Mouse (Mus musculus) hindbrain, embryonic 13.5 days (tissue): ENCODE data around the gene Prkaa1. TPM values are rescaled to one million over a fixed set of nuclear protein-coding genes. Genes with fewer than 3 reads are reported as not detected.
A peak's percentile ranks its signal among the peaks of the same experiment; 100 is the strongest.
"Not testable (repeated sequence)": the region's sequence is repeated elsewhere in the genome, so short reads cannot be mapped to it uniquely, and the experiment has no call there.

Experiments used
- ATAC-seq: fragments of 200-750 bp; cut with Nextera tagmentation; 2 replicates; pipeline ENCODE4 v1.8.0; 2017; ENCODE audit warnings: moderate TSS enrichment; ENCODE audit not compliant: low FRiP score
- H3K27ac ChIP-seq: fragments of 300-500 bp; sonication (generic); 2 replicates; pipeline ENCODE4 v1.5.1; 2015; ENCODE audit warnings: inconsistent platforms, mild to moderate bottlenecking, moderate library complexity
- H3K27me3 ChIP-seq: fragments of 300-500 bp; sonication (generic); 2 replicates; pipeline ENCODE4 v1.6.1; 2015; ENCODE audit warnings: mild to moderate bottlenecking, inconsistent platforms
- H3K36me3 ChIP-seq: fragments of 300-500 bp; sonication (generic); 2 replicates; pipeline ENCODE4 v1.6.1; 2015; ENCODE audit warnings: mild to moderate bottlenecking, inconsistent platforms
- H3K4me1 ChIP-seq: fragments of 300-500 bp; sonication (generic); replicated peaks from 2 replicates; pipeline ENCODE4 v1.6.1; 2015; ENCODE audit warnings: inconsistent platforms
- H3K4me2 ChIP-seq: fragments of 300-500 bp; sonication (generic); 2 replicates; pipeline ENCODE4 v1.6.1; 2015; ENCODE audit warnings: inconsistent platforms, mild to moderate bottlenecking, moderate library complexity
- H3K4me3 ChIP-seq: fragments of 300-500 bp; sonication (generic); 2 replicates; pipeline ENCODE4 v1.5.1; 2015; ENCODE audit warnings: mild to moderate bottlenecking, inconsistent platforms
- H3K9ac ChIP-seq: fragments of 300-500 bp; sonication (generic); 2 replicates; pipeline ENCODE4 v1.6.1; 2015; ENCODE audit warnings: mild to moderate bottlenecking, inconsistent platforms
- H3K9me3 ChIP-seq: fragments of 300-500 bp; sonication (generic); 2 replicates; pipeline ENCODE4 v1.6.1; 2016; ENCODE audit warnings: inconsistent platforms
- WGBS: fragments of 180-500 bp; shearing (Covaris S2); methylation state at CpG from one replicate; pipeline ENCODE4 v1.1.7; 2015; 5-methylcytosine and 5-hydroxymethylcytosine counted together
- polyA plus RNA-seq: library from polyadenylated mRNA; unstranded; fragments of >200 nt; fragmentation: Nextera tagmentation; extraction: Ambion mirVana; gene quantifications from 2 replicates; pipeline ENCODE4 v1.2.1, GENCODE M21; 2015

The Prkaa1 gene
- polyA plus RNA-seq, 1 experiment from 2014 or later, result 14.3 TPM

- Histone ChIP-seq H3K9ac (peak overlapping the region; percentile 97), H3K9me3 (no peaks in the 10 kb centered on the region), H3K36me3 (peaks cover 46% of the 10 kb centered on the region), H3K27ac (peak overlapping the region; percentile 92), H3K27me3 (no peaks in the 10 kb centered on the region), H3K4me1 (peaks cover 24% of the 10 kb centered on the region), H3K4me2 (peak overlapping the region; percentile 88), H3K4me3 (peak overlapping the region; percentile 99)
- 4% methylated on average over 22 of the region's 22 CpGs for WGBS
- ATAC-seq, result no peak
Measured at GRCm38 (mm10) chr15:5117031-5117601, 26.5 kb upstream of the Prkaa1 start.

- Histone ChIP-seq H3K27ac (no peak overlapping the region), H3K4me2 (no peak overlapping the region), H3K4me1 (peaks cover 24% of the 10 kb centered on the region), H3K9ac (no peak overlapping the region), H3K36me3 (peaks cover 59% of the 10 kb centered on the region), H3K27me3 (no peaks in the 10 kb centered on the region), H3K9me3 (no peaks in the 10 kb centered on the region), H3K4me3 (no peak overlapping the region)
- WGBS, result 93% methylated on average over 9 of the region's 9 CpGs
- no peak for ATAC-seq
Measured at GRCm38 (mm10) chr15:5118626-5119025, 25.0 kb upstream of the Prkaa1 start.

- peaks cover 61% of the 10 kb centered on the region for H3K36me3 ChIP-seq
Measured at GRCm38 (mm10) chr15:5119192-5119591, 24.5 kb upstream of the Prkaa1 start.

GRCm38 (mm10) chr15:5119707-5120106, 24.0 kb upstream of the Prkaa1 start:
- Histone ChIP-seq H3K9me3 (no peaks in the 10 kb centered on the region), H3K4me2 (no peak overlapping the region), H3K4me1 (peaks cover 22% of the 10 kb centered on the region), H3K4me3 (no peak overlapping the region), H3K27me3 (no peaks in the 10 kb centered on the region), H3K27ac (no peak overlapping the region), H3K9ac (no peak overlapping the region), H3K36me3 (peaks cover 66% of the 10 kb centered on the region)
- ATAC-seq, result no peak
- WGBS, result 99% methylated on average over 2 of the region's 2 CpGs

More at GRCm38 (mm10) chr15:5119192-5119591, 24.5 kb upstream of the Prkaa1 start:
- ATAC-seq, result no peak
- Histone ChIP-seq H3K27me3 (no peaks in the 10 kb centered on the region), H3K4me3 (no peak overlapping the region), H3K4me2 (no peak overlapping the region), H3K27ac (no peak overlapping the region), H3K9ac (no peak overlapping the region), H3K9me3 (no peaks in the 10 kb centered on the region), H3K4me1 (peaks cover 24% of the 10 kb centered on the region)
- 96% methylated on average over 2 of the region's 2 CpGs for whole genome bisulfite sequencing

GRCm38 (mm10) chr15:5121535-5122313, 21.9 kb upstream of the Prkaa1 start:
- H3K36me3 ChIP-seq, result peaks cover 72% of the 10 kb centered on the region
- ATAC-seq, result no peak
- 89% methylated on average over 12 of the region's 12 CpGs for WGBS
- no peaks in the 10 kb centered on the region for H3K27me3 ChIP-seq
- peaks cover 14% of the 10 kb centered on the region for H3K4me1 ChIP-seq
- H3K9me3 ChIP-seq, result no peaks in the 10 kb centered on the region
- H3K27ac ChIP-seq, result no peak overlapping the region
- H3K4me3 ChIP-seq, result no peak overlapping the region
- no peak overlapping the region for H3K4me2 ChIP-seq
- H3K9ac ChIP-seq, result no peak overlapping the region

- H3K4me1 ChIP-seq, result no peaks in the 10 kb centered on the region
Measured at GRCm38 (mm10) chr15:5126456-5126855, 17.2 kb upstream of the Prkaa1 start.

GRCm38 (mm10) chr15:5127487-5127886, 16.2 kb upstream of the Prkaa1 start:
- Histone ChIP-seq H3K9ac (no peak overlapping the region), H3K9me3 (no peaks in the 10 kb centered on the region), H3K4me1 (no peaks in the 10 kb centered on the region), H3K4me2 (no peak overlapping the region), H3K36me3 (peaks cover 23% of the 10 kb centered on the region), H3K27me3 (no peaks in the 10 kb centered on the region), H3K27ac (no peak overlapping the region), H3K4me3 (no peak overlapping the region)
- ATAC-seq, result no peak
- 80% methylated on average over 2 of the region's 2 CpGs for WGBS

More at GRCm38 (mm10) chr15:5126456-5126855, 17.2 kb upstream of the Prkaa1 start:
- Histone ChIP-seq H3K4me2 (no peak overlapping the region), H3K36me3 (peaks cover 33% of the 10 kb centered on the region), H3K4me3 (no peak overlapping the region), H3K9ac (no peak overlapping the region), H3K27me3 (no peaks in the 10 kb centered on the region), H3K27ac (no peak overlapping the region), H3K9me3 (no peaks in the 10 kb centered on the region)
- ATAC-seq, result no peak
- WGBS, result 86% methylated on average over 4 of the region's 4 CpGs

- ATAC-seq, result no peak
- no peak overlapping the region for H3K27ac ChIP-seq
- H3K4me3 ChIP-seq, result no peak overlapping the region
- H3K27me3 ChIP-seq, result no peaks in the 10 kb centered on the region
- WGBS, result 82% methylated on average over 5 of the region's 5 CpGs
- no peak overlapping the region for H3K4me2 ChIP-seq
- H3K9ac ChIP-seq, result no peak overlapping the region
- peaks cover 15% of the 10 kb centered on the region for H3K36me3 ChIP-seq
- H3K4me1 ChIP-seq, result no peaks in the 10 kb centered on the region
- no peaks in the 10 kb centered on the region for H3K9me3 ChIP-seq
Measured at GRCm38 (mm10) chr15:5128176-5128940, 15.3 kb upstream of the Prkaa1 start.

GRCm38 (mm10) chr15:5129111-5129805, 14.4 kb upstream of the Prkaa1 start:
- H3K4me3 ChIP-seq, result no peak overlapping the region
- no peaks in the 10 kb centered on the region for H3K4me1 ChIP-seq
- ATAC-seq, result no peak
- H3K27me3 ChIP-seq, result no peaks in the 10 kb centered on the region
- 93% methylated on average over 12 of the region's 12 CpGs for WGBS
- no peak overlapping the region for H3K27ac ChIP-seq
- H3K9me3 ChIP-seq, result no peaks in the 10 kb centered on the region
- H3K9ac ChIP-seq, result no peak overlapping the region
- H3K4me2 ChIP-seq, result no peak overlapping the region
- H3K36me3 ChIP-seq, result peaks cover 11% of the 10 kb centered on the region

GRCm38 (mm10) chr15:5130887-5131668, 12.6 kb upstream of the Prkaa1 start:
- not testable (repeated sequence) for H3K9ac ChIP-seq, H3K36me3 ChIP-seq, H3K27ac ChIP-seq, ATAC-seq, H3K4me2 ChIP-seq, H3K9me3 ChIP-seq, H3K27me3 ChIP-seq, H3K4me1 ChIP-seq, H3K4me3 ChIP-seq
- WGBS, result 92% methylated on average over 14 of the region's 14 CpGs

- Histone ChIP-seq H3K4me3 (no peak overlapping the region), H3K36me3 (no peaks in the 10 kb centered on the region), H3K4me2 (no peak overlapping the region), H3K9ac (no peak overlapping the region), H3K27me3 (no peaks in the 10 kb centered on the region), H3K4me1 (no peaks in the 10 kb centered on the region), H3K27ac (no peak overlapping the region), H3K9me3 (no peaks in the 10 kb centered on the region)
- 65% methylated on average over 3 of the region's 3 CpGs for WGBS
- no peak for ATAC-seq
Measured at GRCm38 (mm10) chr15:5133301-5133700, 10.4 kb upstream of the Prkaa1 start.
